Mouse (Mus musculus) heart, embryonic 10.5 days (tissue): Measurements from ENCODE around the gene Scp2. TPM values are rescaled to one million over a fixed set of nuclear protein-coding genes. Genes with fewer than 3 reads are reported as not detected.

ENCODE experiments used
- DNase-seq: peaks from one replicate; pipeline ENCODE4 v3.0.0-alpha.2; 2017; ENCODE audit warnings: low spot score
- H3K27ac ChIP-seq: fragments of 300-500 bp; sonication (generic); 2 replicates; pipeline ENCODE4 v1.5.1; 2016; ENCODE audit warnings: mild to moderate bottlenecking
- H3K27me3 ChIP-seq: fragments of 300-500 bp; sonication (generic); 2 replicates; pipeline ENCODE4 v1.6.1; 2016; ENCODE audit warnings: mild to moderate bottlenecking; ENCODE audit not compliant: poor library complexity, insufficient read depth, severe bottlenecking
- H3K36me3 ChIP-seq: fragments of 300-500 bp; sonication (generic); 2 replicates; pipeline ENCODE4 v1.6.1; 2016; ENCODE audit warnings: mild to moderate bottlenecking, moderate library complexity
- H3K4me1 ChIP-seq: fragments of 300-500 bp; sonication (generic); 2 replicates; pipeline ENCODE4 v1.6.1; 2016; ENCODE audit warnings: mild to moderate bottlenecking
- H3K4me3 ChIP-seq: fragments of 300-500 bp; sonication (generic); 2 replicates; pipeline ENCODE4 v1.5.1; 2016; ENCODE audit warnings: mild to moderate bottlenecking, moderate library complexity
- H3K9me3 ChIP-seq: fragments of 300-500 bp; sonication (generic); 2 replicates; pipeline ENCODE4 v1.6.1; 2016; ENCODE audit warnings: mild to moderate bottlenecking, moderate library complexity
- WGBS: fragments of 180-500 bp; shearing (Covaris S2); methylation state at CpG from one replicate; pipeline ENCODE4 v1.1.7; 2016; 5-methylcytosine and 5-hydroxymethylcytosine counted together
- polyA plus RNA-seq: library from polyadenylated mRNA; unstranded; fragments of >200 nt; fragmentation: Nextera tagmentation; extraction: Ambion mirVana; gene quantifications from 2 replicates; pipeline ENCODE4 v1.2.1, GENCODE M21; 2016

Scp2 gene
- polyA plus RNA-seq, 1 experiment from 2014 or later = 191 TPM

GRCm38 (mm10) chr4:108067261-108067660 is 77.5 kb downstream of the Scp2 start:
- Histone ChIP-seq H3K27ac (no peak overlapping the region), H3K36me3 (peaks cover 40% of the 10 kb centered on the region)

GRCm38 (mm10) chr4:108066569-108066968 is 78.2 kb downstream of the Scp2 start:
- Histone ChIP-seq H3K9me3 (no peaks in the 10 kb centered on the region), H3K36me3 (peaks cover 47% of the 10 kb centered on the region), H3K4me1 (peaks cover 24% of the 10 kb centered on the region), H3K4me3 (no peak overlapping the region), H3K27ac (no peak overlapping the region), H3K27me3 (no peaks in the 10 kb centered on the region)
- 88% methylated on average over 4 of the region's 4 CpGs for WGBS
- no peak for DNase-seq

More at GRCm38 (mm10) chr4:108067261-108067660, 77.5 kb downstream of the Scp2 start:
- peaks cover 24% of the 10 kb centered on the region for H3K4me1 ChIP-seq
- H3K27me3 ChIP-seq = no peaks in the 10 kb centered on the region
- DNase-seq = no peak
- no peaks in the 10 kb centered on the region for H3K9me3 ChIP-seq
- WGBS = 91% methylated on average over 7 of the region's 7 CpGs
- H3K4me3 ChIP-seq = no peak overlapping the region

- Histone ChIP-seq H3K9me3 (no peaks in the 10 kb centered on the region), H3K4me3 (no peak overlapping the region), H3K27ac (0 out of 2 replicates have a peak overlapping the region, but pooled peaks have one; percentile 6), H3K4me1 (peaks cover 20% of the 10 kb centered on the region), H3K27me3 (no peaks in the 10 kb centered on the region), H3K36me3 (peaks cover 57% of the 10 kb centered on the region)
- WGBS = 38% methylated on average over 2 of the region's 2 CpGs
- DNase-seq = no peak
These were observed 79.5 kb downstream of the Scp2 start for GRCm38 (mm10) chr4:108065176-108065844.

GRCm38 (mm10) chr4:108063616-108064015 is 81.2 kb downstream of the Scp2 start:
- Histone ChIP-seq H3K4me1 (peaks cover 14% of the 10 kb centered on the region), H3K9me3 (no peaks in the 10 kb centered on the region), H3K36me3 (peaks cover 70% of the 10 kb centered on the region), H3K27ac (no peak overlapping the region), H3K4me3 (no peak overlapping the region), H3K27me3 (no peaks in the 10 kb centered on the region)
- DNase-seq = no peak
- 69% methylated on average over 6 of the region's 6 CpGs for WGBS

DNA sequence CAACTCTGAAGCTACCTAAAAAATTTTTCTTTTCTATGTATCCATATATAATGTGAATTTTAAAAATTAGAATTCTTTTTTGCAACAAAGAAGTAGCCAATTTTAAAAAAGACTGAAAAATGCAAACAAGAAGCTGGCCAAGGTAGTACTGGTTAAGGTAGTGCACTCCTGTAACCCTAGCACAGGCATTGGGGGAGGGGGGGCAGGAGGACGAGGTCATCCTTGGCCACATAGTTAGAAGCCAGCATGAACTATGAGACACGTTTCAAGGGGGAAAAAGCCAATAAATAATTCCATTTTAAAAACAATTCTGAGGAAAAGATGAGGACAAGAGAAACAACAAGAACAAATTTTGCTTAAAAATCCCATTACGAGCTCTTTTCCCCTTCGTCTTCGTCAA is 82.3 kb downstream of the Scp2 start:
- DNase-seq = no peak
- 94% methylated on average over 5 of the region's 5 CpGs for WGBS
- no peaks in the 10 kb centered on the region for H3K27me3 ChIP-seq
- H3K27ac ChIP-seq = no peak overlapping the region
- H3K36me3 ChIP-seq = peaks cover 67% of the 10 kb centered on the region
- H3K4me1 ChIP-seq = peaks cover 14% of the 10 kb centered on the region
- no peak overlapping the region for H3K4me3 ChIP-seq
- H3K9me3 ChIP-seq = no peaks in the 10 kb centered on the region

DNA sequence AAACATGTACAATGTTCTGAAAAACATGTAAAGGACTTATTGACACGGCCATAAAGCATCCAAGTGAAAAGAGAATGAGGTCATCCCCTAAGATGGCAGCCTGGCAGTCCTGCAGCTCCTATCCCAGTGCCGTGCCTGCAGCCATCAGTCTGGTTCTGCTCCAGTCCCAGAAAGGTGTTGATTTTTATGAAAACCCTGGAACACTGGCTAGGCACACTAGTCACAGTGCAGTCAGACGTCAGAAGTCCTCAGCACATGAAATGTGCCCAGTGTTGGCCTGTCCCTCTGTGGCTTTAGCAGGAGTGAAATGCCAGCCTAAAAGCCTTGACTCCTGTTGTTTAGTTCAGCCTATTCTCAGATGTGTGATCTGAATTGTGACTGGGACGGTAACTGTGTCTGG is 84.0 kb downstream of the Scp2 start:
- Histone ChIP-seq H3K27ac (no peak overlapping the region), H3K9me3 (no peaks in the 10 kb centered on the region), H3K4me3 (no peak overlapping the region), H3K36me3 (peaks cover 59% of the 10 kb centered on the region), H3K27me3 (no peaks in the 10 kb centered on the region), H3K4me1 (peaks cover 14% of the 10 kb centered on the region)
- no peak for DNase-seq
- WGBS = 79% methylated on average over 4 of the region's 4 CpGs

- H3K36me3 ChIP-seq = peaks cover 66% of the 10 kb centered on the region
- H3K9me3 ChIP-seq = no peaks in the 10 kb centered on the region
These were observed 85.0 kb downstream of the Scp2 start for GRCm38 (mm10) chr4:108059601-108060379.

DNA sequence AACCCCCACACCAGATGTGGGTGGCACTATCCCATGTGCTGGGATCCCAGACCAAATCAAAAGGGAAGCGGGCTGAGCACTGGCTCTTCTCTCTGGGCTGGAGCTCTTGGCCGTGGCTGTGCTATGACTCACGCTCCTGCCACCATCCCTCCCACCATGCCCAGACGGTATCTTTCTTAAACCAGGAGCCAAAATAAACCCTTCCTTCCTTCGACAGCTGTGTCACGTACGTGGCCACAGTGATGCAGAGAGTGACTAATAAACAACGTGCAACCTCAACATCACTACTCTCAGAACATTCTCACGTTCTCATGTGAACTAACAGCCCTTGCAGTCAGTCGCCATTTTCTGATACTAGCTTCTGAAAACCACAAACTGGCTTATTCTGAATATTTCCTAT is 86.6 kb downstream of the Scp2 start:
- 57% methylated on average over 10 of the region's 10 CpGs for WGBS
- Histone ChIP-seq H3K4me1 (peaks cover 6% of the 10 kb centered on the region), H3K36me3 (peaks cover 74% of the 10 kb centered on the region), H3K27me3 (no peaks in the 10 kb centered on the region), H3K4me3 (no peak overlapping the region), H3K9me3 (no peaks in the 10 kb centered on the region), H3K27ac (no peak overlapping the region)
- no peak for DNase-seq

More at GRCm38 (mm10) chr4:108059601-108060379, 85.0 kb downstream of the Scp2 start:
- no peak overlapping the region for H3K4me3 ChIP-seq
- DNase-seq = no peak
- no peaks in the 10 kb centered on the region for H3K27me3 ChIP-seq
- no peak overlapping the region for H3K27ac ChIP-seq
- 79% methylated on average over 19 of the region's 19 CpGs for WGBS
- peaks cover 6% of the 10 kb centered on the region; the same call in 1 of the 2 replicates for H3K4me1 ChIP-seq

DNA sequence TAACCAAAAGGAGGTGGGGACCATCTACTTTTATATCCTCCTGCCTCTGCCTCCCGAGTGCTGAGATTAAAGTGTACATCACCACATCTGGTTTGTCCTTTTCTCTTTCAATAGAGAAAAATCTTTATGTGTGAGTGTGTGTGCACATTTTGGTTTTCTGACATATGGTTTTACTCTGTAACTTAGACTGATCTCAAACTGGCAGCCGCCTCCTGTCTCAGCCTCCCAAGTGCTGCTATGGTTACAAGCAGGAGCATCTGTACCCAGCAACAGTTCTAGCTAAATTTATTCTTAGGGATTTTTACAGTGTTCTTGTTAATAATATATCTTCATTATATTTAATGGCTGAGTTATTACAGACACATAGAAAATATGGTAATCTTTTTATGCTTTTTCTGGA is 87.6 kb downstream of the Scp2 start:
- Histone ChIP-seq H3K36me3 (peaks cover 70% of the 10 kb centered on the region), H3K27ac (no peak overlapping the region), H3K4me3 (no peak overlapping the region), H3K27me3 (no peaks in the 10 kb centered on the region), H3K4me1 (peaks cover 15% of the 10 kb centered on the region), H3K9me3 (no peaks in the 10 kb centered on the region)
- 91% methylated on average over 2 of the region's 2 CpGs for WGBS
- DNase-seq = no peak

GRCm38 (mm10) chr4:108055873-108056272 is 88.9 kb downstream of the Scp2 start:
- Histone ChIP-seq H3K27ac (no peak overlapping the region), H3K27me3 (no peaks in the 10 kb centered on the region), H3K36me3 (peaks cover 67% of the 10 kb centered on the region), H3K9me3 (no peaks in the 10 kb centered on the region), H3K4me3 (no peak overlapping the region), H3K4me1 (peaks cover 24% of the 10 kb centered on the region)
- 92% methylated on average over 10 of the region's 10 CpGs for WGBS
- no peak for DNase-seq

DNA sequence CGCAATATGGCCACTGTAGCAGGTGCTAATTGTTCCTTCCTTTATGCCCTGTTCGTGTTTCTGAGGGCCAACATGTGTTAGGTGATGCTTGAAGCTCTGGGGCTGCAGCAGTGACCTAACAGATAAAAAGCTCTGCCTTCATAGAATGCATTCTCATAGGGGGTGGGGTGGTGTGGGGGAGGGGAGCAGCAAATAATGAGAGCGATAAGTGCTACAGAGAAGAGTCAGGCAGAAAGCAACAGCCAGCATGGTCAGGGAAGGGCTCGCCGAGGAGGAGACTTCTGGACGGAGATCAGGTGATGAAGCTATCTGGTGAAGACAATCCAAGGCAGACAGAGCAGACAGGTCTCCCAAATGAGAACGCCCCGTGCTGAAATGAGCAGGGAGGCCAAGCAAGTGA is 92.1 kb downstream of the Scp2 start:
- peaks cover 63% of the 10 kb centered on the region for H3K36me3 ChIP-seq
- peak; percentile 86 for DNase-seq
- H3K4me3 ChIP-seq = no peak overlapping the region
- no peaks in the 10 kb centered on the region for H3K27me3 ChIP-seq
- peak overlapping the region; percentile 59 for H3K27ac ChIP-seq
- peaks cover 24% of the 10 kb centered on the region for H3K4me1 ChIP-seq
- WGBS = 48% methylated on average over 8 of the region's 8 CpGs
- H3K9me3 ChIP-seq = no peaks in the 10 kb centered on the region

GRCm38 (mm10) chr4:108051687-108052274 is 93.0 kb downstream of the Scp2 start:
- peaks cover 24% of the 10 kb centered on the region for H3K4me1 ChIP-seq
- H3K36me3 ChIP-seq = peaks cover 70% of the 10 kb centered on the region
- no peak overlapping the region for H3K4me3 ChIP-seq
- H3K27me3 ChIP-seq = no peaks in the 10 kb centered on the region
- no peak overlapping the region for H3K27ac ChIP-seq
- no peaks in the 10 kb centered on the region for H3K9me3 ChIP-seq
- 70% methylated on average over 10 of the region's 10 CpGs for WGBS
- DNase-seq = no peak

DNA sequence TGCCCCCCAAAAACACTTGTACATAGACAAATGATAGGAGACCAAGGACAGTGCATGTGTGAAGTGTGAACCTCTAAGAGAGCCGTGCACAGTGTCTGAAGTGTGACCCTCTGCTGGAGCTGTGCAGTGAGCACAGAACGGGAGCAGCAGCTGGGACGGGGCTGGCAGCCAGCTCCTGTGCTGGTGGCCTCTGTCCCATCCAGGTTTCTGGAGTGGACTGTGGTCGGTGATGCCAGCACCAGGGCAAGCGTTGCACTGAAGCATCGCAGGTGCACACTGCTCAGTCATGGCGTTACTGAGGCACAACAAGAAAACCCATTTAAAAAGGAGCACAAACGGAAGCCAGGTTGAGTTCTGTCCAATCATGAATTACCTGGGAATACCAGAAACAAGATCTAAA is 98.7 kb downstream of the Scp2 start:
- no peak overlapping the region for H3K4me3 ChIP-seq
- H3K4me1 ChIP-seq = peaks cover 10% of the 10 kb centered on the region; the same call in 1 of the 2 replicates
- H3K27ac ChIP-seq = no peak overlapping the region
- H3K9me3 ChIP-seq = no peaks in the 10 kb centered on the region
- H3K36me3 ChIP-seq = peaks cover 48% of the 10 kb centered on the region
- WGBS = 81% methylated on average over 8 of the region's 8 CpGs
- DNase-seq = no peak
- H3K27me3 ChIP-seq = no peaks in the 10 kb centered on the region
